Mouse (Mus musculus) heart, embryonic 11.5 days (tissue): ENCODE data around the gene Fbxw9. TPM values are rescaled to one million over a fixed set of nuclear protein-coding genes. Genes with fewer than 3 reads are reported as not detected.

Experiments
- ATAC-seq: fragments of 200-750 bp; cut with Nextera tagmentation; replicated peaks from 2 replicates; pipeline ENCODE4 v1.8.0; 2017; ENCODE audit warnings: moderate library complexity; ENCODE audit not compliant: insufficient number of reproducible peaks, low FRiP score, low TSS enrichment
- H3K27ac ChIP-seq: fragments of 300-500 bp; sonication (generic); 2 replicates; pipeline ENCODE4 v1.5.1; 2014; ENCODE audit warnings: mild to moderate bottlenecking, low read depth, low read length
- H3K27me3 ChIP-seq: fragments of 300-500 bp; sonication (generic); 2 replicates; pipeline ENCODE4 v1.6.1; 2014; ENCODE audit warnings: mild to moderate bottlenecking, low read length, mixed read lengths; ENCODE audit not compliant: control insufficient read depth, insufficient read depth
- H3K36me3 ChIP-seq: fragments of 300-500 bp; sonication (generic); 2 replicates; pipeline ENCODE4 v1.6.1; 2014; ENCODE audit warnings: mild to moderate bottlenecking, low read length, moderate library complexity, mixed read lengths; ENCODE audit not compliant: control insufficient read depth, insufficient read depth
- H3K4me1 ChIP-seq: fragments of 300-500 bp; sonication (generic); 2 replicates; pipeline ENCODE4 v1.6.1; 2014; ENCODE audit warnings: low read length; ENCODE audit not compliant: control insufficient read depth, insufficient read depth
- H3K4me2 ChIP-seq: fragments of 300-500 bp; sonication (generic); 2 replicates; pipeline ENCODE4 v1.6.1; 2014; ENCODE audit warnings: mild to moderate bottlenecking, moderate library complexity
- H3K4me3 ChIP-seq: fragments of 300-500 bp; sonication (generic); 2 replicates; pipeline ENCODE4 v1.5.1; 2014; ENCODE audit warnings: low read depth, low read length
- H3K9ac ChIP-seq: fragments of 300-500 bp; sonication (generic); 2 replicates; pipeline ENCODE4 v1.6.1; 2014; ENCODE audit warnings: mild to moderate bottlenecking, low read depth, low read length, moderate library complexity
- H3K9me3 ChIP-seq: fragments of 300-500 bp; sonication (generic); replicated peaks from 2 replicates; pipeline ENCODE4 v1.6.1; 2016; ENCODE audit warnings: low read length; ENCODE audit not compliant: control insufficient read depth
- WGBS: fragments of 180-500 bp; shearing (Covaris S2); extraction: QIAGEN DNeasy Blood & Tissue Kit; methylation state at CpG from one replicate; pipeline ENCODE4 v1.1.7; 2014; ENCODE audit not compliant: insufficient replicate concordance; 5-methylcytosine and 5-hydroxymethylcytosine counted together
- polyA plus RNA-seq: library from polyadenylated mRNA; unstranded; fragments of >200 nt; fragmentation: Nextera tagmentation; extraction: Ambion mirVana; gene quantifications from 2 replicates; pipeline ENCODE4 v1.2.1, GENCODE M21; 2014

Fbxw9 gene
- polyA plus RNA-seq, 1 experiment from 2014 or later = 17.8 TPM

DNA sequence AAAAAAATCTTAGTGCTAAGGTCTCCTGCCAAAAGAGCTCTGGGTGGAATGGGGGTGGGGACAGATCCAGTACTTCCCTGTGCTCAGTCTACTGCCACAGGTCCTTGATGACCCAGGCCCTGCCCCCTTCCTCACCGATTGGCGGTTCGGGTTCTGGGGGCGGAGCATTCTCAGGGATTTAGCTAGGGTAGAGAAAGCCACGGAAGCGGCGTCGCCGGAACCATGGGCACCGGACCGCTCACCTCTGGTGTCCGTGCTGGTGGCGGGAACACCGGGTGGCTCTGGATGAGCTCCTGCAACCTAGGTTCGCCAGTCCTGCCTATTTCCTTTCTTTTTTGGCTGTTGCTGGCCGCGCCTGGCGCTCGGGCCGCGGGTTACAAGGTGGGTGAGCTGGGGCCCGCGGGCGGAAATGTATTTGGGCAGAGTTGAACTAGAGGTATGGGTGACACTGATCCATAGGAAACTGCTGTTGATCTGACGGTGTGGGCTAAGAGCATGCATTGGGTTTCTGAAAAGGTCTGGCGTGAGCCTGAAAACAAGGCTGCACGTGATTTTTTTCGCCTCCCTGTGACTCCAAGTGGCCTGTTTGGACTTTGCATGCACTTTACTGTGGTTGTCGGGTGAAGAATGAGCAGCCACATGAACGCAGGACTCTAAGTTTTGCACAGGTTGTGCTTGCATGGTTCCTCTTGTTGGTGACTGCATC is 23.4 kb downstream of the Fbxw9 start, which contains the start of gene Man2b1:
TSS of gene Man2b1 (plus strand) at position 163 of the 706 bp plus-strand sequence.
- peak within 1 kb of the TSS; percentile 72 for H3K4me3 ChIP-seq
- 0 out of 2 replicates have a peak within 1 kb of the TSS, but pooled peaks have one; percentile 18 for H3K27ac ChIP-seq
- H3K9ac ChIP-seq = peak within 1 kb of the TSS; percentile 85
- 2% methylated on average over 30 of the region's 30 CpGs for WGBS
- peaks cover 21% of the 10 kb centered on the region for H3K4me1 ChIP-seq
- no peaks in the 10 kb centered on the region for H3K27me3 ChIP-seq
- ATAC-seq = peak; percentile 65
- peak within 1 kb of the TSS; percentile 82 for H3K4me2 ChIP-seq
- H3K36me3 ChIP-seq = no peaks in the 10 kb centered on the region
- H3K9me3 ChIP-seq = no peaks in the 10 kb centered on the region

DNA sequence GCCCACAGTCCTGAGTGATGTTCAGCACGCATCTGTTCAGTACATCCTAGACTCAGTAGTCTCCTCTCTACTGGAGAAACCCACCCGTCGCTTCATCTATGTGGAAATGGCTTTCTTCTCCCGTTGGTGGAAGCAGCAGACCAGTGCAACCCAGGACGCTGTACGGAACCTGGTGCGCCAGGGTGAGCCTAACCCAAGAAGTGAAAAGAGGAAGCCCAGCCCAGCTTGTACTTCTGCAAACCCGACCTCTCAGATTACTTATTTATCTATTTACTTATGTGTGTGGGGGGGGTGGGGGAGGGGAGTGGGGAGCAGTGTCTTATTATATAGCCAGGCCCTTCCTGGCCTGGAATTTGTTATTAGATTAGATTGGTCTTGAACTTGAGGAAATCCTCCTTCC is 24.8 kb downstream of the Fbxw9 start:
- no peaks in the 10 kb centered on the region for H3K36me3 ChIP-seq
- 79% methylated on average over 8 of the region's 8 CpGs for WGBS
- H3K27ac ChIP-seq = no peak overlapping the region
- no peak overlapping the region for H3K4me3 ChIP-seq
- no peak for ATAC-seq
- H3K4me1 ChIP-seq = peaks cover 18% of the 10 kb centered on the region
- no peak overlapping the region for H3K4me2 ChIP-seq
- no peaks in the 10 kb centered on the region for H3K27me3 ChIP-seq
- no peaks in the 10 kb centered on the region for H3K9me3 ChIP-seq
- H3K9ac ChIP-seq = no peak overlapping the region

- H3K4me2 ChIP-seq = no peak overlapping the region
- H3K27ac ChIP-seq = no peak overlapping the region
- no peaks in the 10 kb centered on the region for H3K27me3 ChIP-seq
- WGBS = 73% methylated on average over 3 of the region's 3 CpGs
- ATAC-seq = no peak
- H3K9me3 ChIP-seq = no peaks in the 10 kb centered on the region
- H3K36me3 ChIP-seq = no peaks in the 10 kb centered on the region
- no peak overlapping the region for H3K9ac ChIP-seq
- no peak overlapping the region for H3K4me3 ChIP-seq
- H3K4me1 ChIP-seq = peaks cover 15% of the 10 kb centered on the region
These were observed 26.4 kb downstream of the Fbxw9 start for GRCm38 (mm10) chr8:85086238-85086637.

GRCm38 (mm10) chr8:85088771-85089170 is 28.9 kb downstream of the Fbxw9 start:
- H3K27ac ChIP-seq = no peak overlapping the region
- H3K4me2 ChIP-seq = no peak overlapping the region
- no peak for ATAC-seq
- H3K4me1 ChIP-seq = peaks cover 2% of the 10 kb centered on the region; the same call in 1 of the 2 replicates
- H3K36me3 ChIP-seq = no peaks in the 10 kb centered on the region
- no peaks in the 10 kb centered on the region for H3K9me3 ChIP-seq
- no peaks in the 10 kb centered on the region for H3K27me3 ChIP-seq
- H3K4me3 ChIP-seq = no peak overlapping the region
- WGBS = 77% methylated on average over 2 of the region's 2 CpGs
- H3K9ac ChIP-seq = no peak overlapping the region

- Histone ChIP-seq H3K36me3 (peaks cover 5% of the 10 kb centered on the region; the same call in 1 of the 2 replicates), H3K27me3 (no peaks in the 10 kb centered on the region), H3K4me2 (no peak overlapping the region), H3K27ac (no peak overlapping the region), H3K4me3 (no peak overlapping the region), H3K9me3 (no peaks in the 10 kb centered on the region), H3K4me1 (no peaks in the 10 kb centered on the region), H3K9ac (no peak overlapping the region)
- WGBS = 88% methylated on average over 11 of the region's 11 CpGs
- no peak for ATAC-seq
These were observed 31.0 kb downstream of the Fbxw9 start for GRCm38 (mm10) chr8:85090856-85091255.

DNA sequence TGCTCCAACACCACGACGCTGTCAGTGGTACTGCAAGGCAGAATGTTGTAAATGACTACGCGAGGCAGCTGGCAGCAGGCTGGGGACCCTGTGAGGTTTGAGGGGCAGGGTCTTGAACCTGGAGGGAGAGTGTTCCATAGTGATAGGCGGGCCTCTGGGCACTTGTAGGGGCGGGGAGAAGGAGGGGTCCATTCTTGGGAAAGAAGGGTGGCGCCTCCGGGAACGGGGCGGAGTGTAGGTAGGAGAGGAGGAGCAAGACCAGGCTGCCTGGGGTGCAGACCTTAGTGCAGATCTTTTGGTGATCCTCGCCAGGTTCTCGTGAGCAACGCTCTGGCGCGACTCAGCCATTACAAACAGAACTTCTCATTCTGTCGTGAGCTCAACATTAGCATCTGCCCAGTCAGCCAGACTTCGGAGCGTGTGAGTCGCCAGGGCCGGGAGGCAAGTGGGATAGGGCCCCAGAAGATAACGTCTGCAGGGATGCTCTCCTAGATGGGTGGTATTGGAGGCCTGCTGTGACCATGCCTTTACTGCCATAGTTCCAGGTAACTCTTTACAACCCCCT is 31.8 kb downstream of the Fbxw9 start:
- Histone ChIP-seq H3K4me3 (no peak overlapping the region), H3K4me1 (no peaks in the 10 kb centered on the region), H3K27me3 (no peaks in the 10 kb centered on the region), H3K36me3 (peaks cover 5% of the 10 kb centered on the region; the same call in 1 of the 2 replicates), H3K9me3 (no peaks in the 10 kb centered on the region), H3K27ac (no peak overlapping the region), H3K9ac (no peak overlapping the region), H3K4me2 (no peak overlapping the region; the same call in 1 of the 2 replicates)
- no peak for ATAC-seq
- 23% methylated on average over 21 of the region's 21 CpGs for WGBS

- Histone ChIP-seq H3K9me3 (no peaks in the 10 kb centered on the region), H3K27me3 (no peaks in the 10 kb centered on the region), H3K4me3 (no peak overlapping the region), H3K27ac (no peak overlapping the region), H3K4me1 (no peaks in the 10 kb centered on the region), H3K36me3 (peaks cover 8% of the 10 kb centered on the region; the same call in 1 of the 2 replicates), H3K9ac (no peak overlapping the region), H3K4me2 (no peak overlapping the region)
- 88% methylated on average over 13 of the region's 13 CpGs for WGBS
- ATAC-seq = no peak
These were observed 35.2 kb downstream of the Fbxw9 start for GRCm38 (mm10) chr8:85095051-85095450.

- Histone ChIP-seq H3K4me1 (no peaks in the 10 kb centered on the region), H3K27me3 (no peaks in the 10 kb centered on the region), H3K9me3 (no peaks in the 10 kb centered on the region), H3K9ac (no peak overlapping the region), H3K27ac (no peak overlapping the region), H3K4me2 (no peak overlapping the region), H3K36me3 (peaks cover 8% of the 10 kb centered on the region; the same call in 1 of the 2 replicates), H3K4me3 (no peak overlapping the region)
- WGBS = 90% methylated on average over 7 of the region's 7 CpGs
- ATAC-seq = no peak
These were observed 35.7 kb downstream of the Fbxw9 start for GRCm38 (mm10) chr8:85095566-85095965.
